Mouse (Mus musculus): ENCODE measurements around the gene Slfn14. TPM values are rescaled to one million over a fixed set of nuclear protein-coding genes. Genes with fewer than 3 reads are reported as not detected.
"Not testable (repeated sequence)": the region's sequence is repeated elsewhere in the genome, so short reads cannot be mapped to it uniquely, and the experiment has no call there.

The Slfn14 gene
- polyA plus RNA-seq, 1 experiment from 2014 or later, result 0.16 TPM

GRCm38 (mm10) chr11:83271951-83272843 is 14.3 kb downstream of the Slfn14 start:
- Histone ChIP-seq H3K4me1 (ENCODE audit: control insufficient read depth, insufficient read depth, low read length) (no peaks in the 10 kb centered on the region), H3K27me3 (ENCODE audit: control insufficient read depth, insufficient read depth, low read length) (no peaks in the 10 kb centered on the region), H3K4me3 (ENCODE audit: low read depth, low read length) (no peak overlapping the region), H3K27ac (ENCODE audit: low read depth, low read length) (0 out of 2 replicates have a peak overlapping the region, but pooled peaks have one; percentile 28), H3K36me3 (ENCODE audit: control insufficient read depth, insufficient read depth, low read length) (no peaks in the 10 kb centered on the region), H3K4me2 (ENCODE audit: low read depth, low read length) (peak overlapping the region; percentile 63; the same call in 1 of the 2 replicates), H3K9ac (replicated peaks; ENCODE audit: low read depth, low read length) (no peak overlapping the region), H3K9me3 (ENCODE audit: control insufficient read depth, low read length) (no peaks in the 10 kb centered on the region)
- no peak for ATAC-seq (ENCODE audit: low read depth)
- 14% methylated on average over 2 of the region's 2 CpGs for WGBS

- peak overlapping the region; percentile 90 for H3K27ac ChIP-seq (ENCODE audit: low read depth, low read length)
- H3K27me3 ChIP-seq (ENCODE audit: control insufficient read depth, insufficient read depth, low read length), result no peaks in the 10 kb centered on the region
- no peaks in the 10 kb centered on the region for H3K9me3 ChIP-seq (ENCODE audit: control insufficient read depth, low read length)
- WGBS, result under 1% methylated on average over 24 of the region's 26 CpGs
- peak overlapping the region; percentile 63 for H3K4me2 ChIP-seq (ENCODE audit: low read depth, low read length)
- peak; percentile 88 for ATAC-seq (ENCODE audit: low read depth)
- H3K9ac ChIP-seq (replicated peaks; ENCODE audit: low read depth, low read length), result peak overlapping the region; percentile 67
- no peaks in the 10 kb centered on the region for H3K36me3 ChIP-seq (ENCODE audit: control insufficient read depth, insufficient read depth, low read length)
- H3K4me3 ChIP-seq (ENCODE audit: low read depth, low read length), result peak overlapping the region; percentile 51
- H3K4me1 ChIP-seq (ENCODE audit: control insufficient read depth, insufficient read depth, low read length), result no peaks in the 10 kb centered on the region
Observed at GRCm38 (mm10) chr11:83271151-83271950, 15.2 kb downstream of the Slfn14 start.

- under 1% methylated on average over 6 of the region's 6 CpGs for WGBS
- H3K4me1 ChIP-seq (ENCODE audit: control insufficient read depth, insufficient read depth, low read length), result no peaks in the 10 kb centered on the region
- peak overlapping the region; percentile 51 for H3K4me3 ChIP-seq (ENCODE audit: low read depth, low read length)
- peak; percentile 71 for ATAC-seq (ENCODE audit: low read depth)
- peak overlapping the region; percentile 67 for H3K9ac ChIP-seq (replicated peaks; ENCODE audit: low read depth, low read length)
- peak overlapping the region; percentile 90 for H3K27ac ChIP-seq (ENCODE audit: low read depth, low read length)
- no peaks in the 10 kb centered on the region for H3K27me3 ChIP-seq (ENCODE audit: control insufficient read depth, insufficient read depth, low read length)
- no peaks in the 10 kb centered on the region for H3K36me3 ChIP-seq (ENCODE audit: control insufficient read depth, insufficient read depth, low read length)
- no peaks in the 10 kb centered on the region for H3K9me3 ChIP-seq (ENCODE audit: control insufficient read depth, low read length)
- H3K4me2 ChIP-seq (ENCODE audit: low read depth, low read length), result peak overlapping the region; percentile 63
Observed at GRCm38 (mm10) chr11:83270842-83271150, 15.7 kb downstream of the Slfn14 start.

GRCm38 (mm10) chr11:83263146-83263545 is 23.4 kb downstream of the Slfn14 start:
- Histone ChIP-seq H3K9me3 (ENCODE audit: control insufficient read depth, low read length) (no peaks in the 10 kb centered on the region), H3K4me3 (ENCODE audit: low read depth, low read length) (no peak overlapping the region), H3K9ac (replicated peaks; ENCODE audit: low read depth, low read length) (no peak overlapping the region), H3K4me1 (ENCODE audit: control insufficient read depth, insufficient read depth, low read length) (no peaks in the 10 kb centered on the region), H3K27me3 (ENCODE audit: control insufficient read depth, insufficient read depth, low read length) (no peaks in the 10 kb centered on the region), H3K27ac (ENCODE audit: low read depth, low read length) (no peak overlapping the region), H3K36me3 (ENCODE audit: control insufficient read depth, insufficient read depth, low read length) (no peaks in the 10 kb centered on the region), H3K4me2 (ENCODE audit: low read depth, low read length) (no peak overlapping the region)
- ATAC-seq (ENCODE audit: low read depth), result no peak
- 58% methylated on average over 3 of the region's 3 CpGs for WGBS

GRCm38 (mm10) chr11:83262673-83263072 is 23.9 kb downstream of the Slfn14 start:
- H3K36me3 ChIP-seq (ENCODE audit: control insufficient read depth, insufficient read depth, low read length), result no peaks in the 10 kb centered on the region
- no peak overlapping the region for H3K4me2 ChIP-seq (ENCODE audit: low read depth, low read length)
- no peaks in the 10 kb centered on the region for H3K4me1 ChIP-seq (ENCODE audit: control insufficient read depth, insufficient read depth, low read length)
- 98% methylated on average over 1 of the region's 1 CpGs for WGBS
- H3K4me3 ChIP-seq (ENCODE audit: low read depth, low read length), result no peak overlapping the region
- no peak for ATAC-seq (ENCODE audit: low read depth)
- H3K9me3 ChIP-seq (ENCODE audit: control insufficient read depth, low read length), result no peaks in the 10 kb centered on the region
- no peak overlapping the region for H3K27ac ChIP-seq (ENCODE audit: low read depth, low read length)
- H3K27me3 ChIP-seq (ENCODE audit: control insufficient read depth, insufficient read depth, low read length), result no peaks in the 10 kb centered on the region
- H3K9ac ChIP-seq (replicated peaks; ENCODE audit: low read depth, low read length), result no peak overlapping the region

- not testable (repeated sequence) for H3K4me3 ChIP-seq (ENCODE audit: low read depth, low read length); H3K36me3 ChIP-seq (ENCODE audit: control insufficient read depth, insufficient read depth, low read length); H3K9ac ChIP-seq (replicated peaks; ENCODE audit: low read depth, low read length); ATAC-seq (ENCODE audit: low read depth); H3K27ac ChIP-seq (ENCODE audit: low read depth, low read length); H3K9me3 ChIP-seq (ENCODE audit: control insufficient read depth, low read length); H3K4me1 ChIP-seq (ENCODE audit: control insufficient read depth, insufficient read depth, low read length); H3K27me3 ChIP-seq (ENCODE audit: control insufficient read depth, insufficient read depth, low read length); H3K4me2 ChIP-seq (ENCODE audit: low read depth, low read length)
- WGBS, result 62% methylated on average over 5 of the region's 5 CpGs
Observed at GRCm38 (mm10) chr11:83257211-83257610, 29.3 kb downstream of the Slfn14 start.

GRCm38 (mm10) chr11:83239811-83240210 is 46.7 kb downstream of the Slfn14 start:
- no peak for ATAC-seq (ENCODE audit: low read depth)
- Histone ChIP-seq H3K9me3 (ENCODE audit: control insufficient read depth, low read length) (no peaks in the 10 kb centered on the region), H3K27ac (ENCODE audit: low read depth, low read length) (no peak overlapping the region), H3K4me3 (ENCODE audit: low read depth, low read length) (no peak overlapping the region), H3K9ac (replicated peaks; ENCODE audit: low read depth, low read length) (no peak overlapping the region), H3K27me3 (ENCODE audit: control insufficient read depth, insufficient read depth, low read length) (no peaks in the 10 kb centered on the region), H3K4me1 (ENCODE audit: control insufficient read depth, insufficient read depth, low read length) (no peaks in the 10 kb centered on the region), H3K4me2 (ENCODE audit: low read depth, low read length) (no peak overlapping the region), H3K36me3 (ENCODE audit: control insufficient read depth, insufficient read depth, low read length) (no peaks in the 10 kb centered on the region)
- 17% methylated on average over 2 of the region's 2 CpGs for WGBS

- 95% methylated on average over 2 of the region's 2 CpGs for WGBS
- ATAC-seq (ENCODE audit: low read depth), result no peak
- H3K36me3 ChIP-seq (ENCODE audit: control insufficient read depth, insufficient read depth, low read length), result no peaks in the 10 kb centered on the region
Observed at GRCm38 (mm10) chr11:83238389-83238788, 48.1 kb downstream of the Slfn14 start.

GRCm38 (mm10) chr11:83237390-83237789 is 49.1 kb downstream of the Slfn14 start:
- H3K4me2 ChIP-seq (ENCODE audit: low read depth, low read length); ATAC-seq (ENCODE audit: low read depth); H3K9me3 ChIP-seq (ENCODE audit: control insufficient read depth, low read length); H3K27ac ChIP-seq (ENCODE audit: low read depth, low read length); H3K4me1 ChIP-seq (ENCODE audit: control insufficient read depth, insufficient read depth, low read length); H3K4me3 ChIP-seq (ENCODE audit: low read depth, low read length); H3K27me3 ChIP-seq (ENCODE audit: control insufficient read depth, insufficient read depth, low read length); H3K36me3 ChIP-seq (ENCODE audit: control insufficient read depth, insufficient read depth, low read length); H3K9ac ChIP-seq (replicated peaks; ENCODE audit: low read depth, low read length): not testable (repeated sequence)
- WGBS, result 80% methylated on average over 9 of the region's 9 CpGs

More at GRCm38 (mm10) chr11:83238389-83238788, 48.1 kb downstream of the Slfn14 start:
- Histone ChIP-seq H3K27ac (ENCODE audit: low read depth, low read length) (no peak overlapping the region), H3K4me2 (ENCODE audit: low read depth, low read length) (no peak overlapping the region), H3K9ac (replicated peaks; ENCODE audit: low read depth, low read length) (no peak overlapping the region), H3K4me3 (ENCODE audit: low read depth, low read length) (no peak overlapping the region), H3K27me3 (ENCODE audit: control insufficient read depth, insufficient read depth, low read length) (no peaks in the 10 kb centered on the region), H3K4me1 (ENCODE audit: control insufficient read depth, insufficient read depth, low read length) (no peaks in the 10 kb centered on the region), H3K9me3 (ENCODE audit: control insufficient read depth, low read length) (no peaks in the 10 kb centered on the region)

All from neural tube, embryonic 14.5 days (tissue).